Mouse (Mus musculus): ENCODE results near the gene Psme4.

DNA sequence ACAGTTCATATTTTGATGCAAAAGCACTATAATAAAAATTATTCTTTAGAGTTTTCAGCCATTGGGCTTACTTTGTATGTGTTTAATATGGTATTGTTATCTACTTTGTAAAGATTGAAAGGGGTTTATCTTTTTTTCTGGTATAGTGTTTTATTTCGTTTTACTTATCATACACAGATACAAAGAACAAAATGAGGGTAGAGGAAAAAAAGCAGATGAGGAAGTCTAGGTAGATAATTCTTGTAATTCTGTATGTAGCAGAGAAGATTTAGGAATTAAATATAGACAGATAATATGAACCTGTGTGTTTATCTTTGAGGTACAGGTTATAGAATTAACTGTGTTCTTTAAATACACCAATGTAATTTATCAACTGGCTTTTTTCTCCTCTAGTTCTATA lies 30.9 kb downstream of the Psme4 start:
- TF ChIP-seq CTCF (IDR thresholded peaks at IDR 0.05) = no peak
- no peak for TF ChIP-seq POLR2A (IDR thresholded peaks at IDR 0.05; ENCODE audit: insufficient read depth, low read depth, low read length)

Measured in heart, adult 2 months (tissue).